Mouse (Mus musculus): Measurements from ENCODE around the gene Spryd3.

DNA sequence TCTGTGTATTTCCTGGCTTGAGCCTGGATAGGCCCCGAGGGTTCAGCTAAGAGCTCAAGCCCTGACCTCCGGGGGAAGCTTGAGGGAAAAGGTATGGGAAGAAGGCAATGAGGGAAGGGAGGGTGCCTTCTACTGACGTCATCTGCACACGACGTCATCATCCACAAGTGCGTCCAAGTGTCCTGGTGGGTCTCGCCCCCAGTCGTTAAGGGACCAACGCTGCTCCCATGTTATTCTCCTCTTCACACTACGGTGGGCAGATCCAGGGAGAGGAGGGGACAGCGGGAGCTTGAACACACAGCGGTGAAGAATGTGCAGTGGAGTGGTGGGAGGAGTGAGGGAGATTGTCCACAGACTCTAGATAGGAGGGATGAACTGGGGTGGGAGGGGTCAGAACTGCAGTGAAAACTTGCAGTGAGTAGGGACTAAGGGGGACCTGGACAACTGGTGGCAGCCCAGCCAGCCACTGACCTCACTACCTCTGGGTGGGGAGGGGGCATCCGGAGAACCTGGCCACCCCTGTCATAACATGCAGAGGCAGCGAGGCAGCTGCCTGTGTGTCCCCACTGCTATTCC lies 32.6 kb downstream of the Spryd3 start:
- TF ChIP-seq POLR2A (IDR thresholded peaks at IDR 0.05; ENCODE audit: borderline replicate concordance, extremely low read depth, insufficient read depth, insufficient read length, poor library complexity, severe bottlenecking): no peak
- no peak for TF ChIP-seq CTCF (IDR thresholded peaks at IDR 0.05; ENCODE audit: borderline replicate concordance, extremely low read depth, insufficient read depth, insufficient read length)
